Mouse (Mus musculus) kidney, embryonic 15.5 days (tissue): Measurements from ENCODE around the gene Ephb1. TPM values are rescaled to one million over a fixed set of nuclear protein-coding genes. Genes with fewer than 3 reads are reported as not detected.

Experiments used
- ATAC-seq: fragments of 200-750 bp; cut with Nextera tagmentation; replicated peaks from 2 replicates; pipeline ENCODE4 v1.8.0; 2017; ENCODE audit warnings: moderate TSS enrichment; ENCODE audit not compliant: low FRiP score
- H3K27ac ChIP-seq: fragments of 300-500 bp; sonication (generic); 2 replicates; pipeline ENCODE4 v1.5.1; 2015; ENCODE audit warnings: mild to moderate bottlenecking, inconsistent platforms
- H3K27me3 ChIP-seq: fragments of 300-500 bp; sonication (generic); 2 replicates; pipeline ENCODE4 v1.6.1; 2015; ENCODE audit warnings: inconsistent platforms
- H3K36me3 ChIP-seq: fragments of 300-500 bp; sonication (generic); 2 replicates; pipeline ENCODE4 v1.6.1; 2015; ENCODE audit warnings: inconsistent platforms
- H3K4me1 ChIP-seq: fragments of 300-500 bp; sonication (generic); 2 replicates; pipeline ENCODE4 v1.6.1; 2015; ENCODE audit warnings: inconsistent platforms
- H3K4me2 ChIP-seq: fragments of 300-500 bp; sonication (generic); 2 replicates; pipeline ENCODE4 v1.6.1; 2015; ENCODE audit warnings: moderate library complexity, mild to moderate bottlenecking, inconsistent platforms
- H3K4me3 ChIP-seq: fragments of 300-500 bp; sonication (generic); replicated peaks from 2 replicates; pipeline ENCODE4 v1.5.1; 2015; ENCODE audit warnings: mild to moderate bottlenecking, inconsistent platforms
- H3K9ac ChIP-seq: fragments of 300-500 bp; sonication (generic); 2 replicates; pipeline ENCODE4 v1.6.1; 2015; ENCODE audit warnings: mild to moderate bottlenecking, inconsistent platforms
- H3K9me3 ChIP-seq: fragments of 300-500 bp; sonication (generic); replicated peaks from 2 replicates; pipeline ENCODE4 v1.6.1; 2016; ENCODE audit warnings: inconsistent platforms
- WGBS: fragments of 180-500 bp; shearing (Covaris S2); methylation state at CpG from one replicate; pipeline ENCODE4 v1.1.7; 2015; ENCODE audit warnings: mixed read lengths; 5-methylcytosine and 5-hydroxymethylcytosine counted together
- polyA plus RNA-seq: library from polyadenylated mRNA; unstranded; fragments of >200 nt; fragmentation: Nextera tagmentation; extraction: Ambion mirVana; gene quantifications from 2 replicates; pipeline ENCODE4 v1.2.1, GENCODE M21; 2015

The Ephb1 gene
- polyA plus RNA-seq = 4.1 and 4.8 TPM in 2 replicates

- Histone ChIP-seq H3K4me2 (peak within 1 kb of the TSS; percentile 97), H3K27me3 (peaks cover 89% of the 10 kb centered on the region)
- peak; percentile 93 for ATAC-seq
These were observed at the start of gene Ephb1 for GRCm38 (mm10) chr9:102354561-102354973. Gene Ephb1, minus strand, starts transcription at chr9:102354693.

GRCm38 (mm10) chr9:102403086-102404021 is 48.9 kb upstream of the Ephb1 start:
- Histone ChIP-seq H3K27ac (no peak overlapping the region), H3K9ac (no peak overlapping the region), H3K4me1 (0 out of 2 replicates have a peak, but pooled peaks cover 5% of the 10 kb centered on the region), H3K4me2 (0 out of 2 replicates have a peak overlapping the region, but pooled peaks have one; percentile 19), H3K4me3 (no peak overlapping the region), H3K9me3 (no peaks in the 10 kb centered on the region), H3K27me3 (0 out of 2 replicates have a peak, but pooled peaks cover 2% of the 10 kb centered on the region), H3K36me3 (no peaks in the 10 kb centered on the region)
- no peak for ATAC-seq
- WGBS = 28% methylated on average over 18 of the region's 18 CpGs

More at GRCm38 (mm10) chr9:102354561-102354973, at the start of gene Ephb1:
- Histone ChIP-seq H3K9ac (peak within 1 kb of the TSS; percentile 47), H3K36me3 (no peaks in the 10 kb centered on the region), H3K4me1 (peaks cover 28% of the 10 kb centered on the region), H3K9me3 (no peaks in the 10 kb centered on the region), H3K27ac (no peak within 1 kb of the TSS), H3K4me3 (peak within 1 kb of the TSS; percentile 59)
- under 1% methylated on average over 22 of the region's 22 CpGs for WGBS

- H3K9ac ChIP-seq = no peak overlapping the region
- no peak overlapping the region for H3K4me3 ChIP-seq
- H3K4me1 ChIP-seq = 0 out of 2 replicates have a peak, but pooled peaks cover 5% of the 10 kb centered on the region
- H3K27ac ChIP-seq = no peak overlapping the region
- no peak for ATAC-seq
- 0 out of 2 replicates have a peak, but pooled peaks cover 2% of the 10 kb centered on the region for H3K27me3 ChIP-seq
- no peaks in the 10 kb centered on the region for H3K9me3 ChIP-seq
- H3K36me3 ChIP-seq = no peaks in the 10 kb centered on the region
- H3K4me2 ChIP-seq = no peak overlapping the region
- 39% methylated on average over 3 of the region's 3 CpGs for WGBS
These were observed 48.2 kb upstream of the Ephb1 start for GRCm38 (mm10) chr9:102402671-102403070.

- H3K4me3 ChIP-seq = no peak overlapping the region
- no peaks in the 10 kb centered on the region for H3K36me3 ChIP-seq
- H3K4me1 ChIP-seq = no peaks in the 10 kb centered on the region
- H3K9me3 ChIP-seq = no peaks in the 10 kb centered on the region
- 52% methylated on average over 8 of the region's 8 CpGs for WGBS
- H3K27ac ChIP-seq = no peak overlapping the region
- no peak for ATAC-seq
- no peaks in the 10 kb centered on the region; the same call in 1 of the 2 replicates for H3K27me3 ChIP-seq
- H3K4me2 ChIP-seq = no peak overlapping the region
- no peak overlapping the region for H3K9ac ChIP-seq
These were observed 33.8 kb upstream of the Ephb1 start for GRCm38 (mm10) chr9:102388266-102388665.

- Histone ChIP-seq H3K27me3 (no peaks in the 10 kb centered on the region; the same call in 1 of the 2 replicates), H3K27ac (no peak overlapping the region), H3K36me3 (no peaks in the 10 kb centered on the region), H3K9me3 (no peaks in the 10 kb centered on the region), H3K4me3 (no peak overlapping the region), H3K4me2 (no peak overlapping the region), H3K9ac (no peak overlapping the region), H3K4me1 (no peaks in the 10 kb centered on the region)
- WGBS = 87% methylated on average over 9 of the region's 9 CpGs
- no peak for ATAC-seq
These were observed 32.3 kb upstream of the Ephb1 start for GRCm38 (mm10) chr9:102386816-102387215.

GRCm38 (mm10) chr9:102380235-102380634 is 25.7 kb upstream of the Ephb1 start:
- Histone ChIP-seq H3K27ac (no peak overlapping the region), H3K9me3 (no peaks in the 10 kb centered on the region), H3K4me1 (no peaks in the 10 kb centered on the region), H3K9ac (no peak overlapping the region), H3K4me2 (no peak overlapping the region), H3K27me3 (no peaks in the 10 kb centered on the region), H3K36me3 (no peaks in the 10 kb centered on the region), H3K4me3 (no peak overlapping the region)
- no peak for ATAC-seq
- 90% methylated on average over 2 of the region's 2 CpGs for WGBS

- Histone ChIP-seq H3K9me3 (no peaks in the 10 kb centered on the region), H3K27ac (no peak overlapping the region), H3K9ac (no peak overlapping the region), H3K4me1 (no peaks in the 10 kb centered on the region), H3K4me2 (no peak overlapping the region), H3K27me3 (no peaks in the 10 kb centered on the region), H3K4me3 (no peak overlapping the region), H3K36me3 (no peaks in the 10 kb centered on the region)
- WGBS = 90% methylated on average over 5 of the region's 5 CpGs
- ATAC-seq = no peak
These were observed 20.2 kb upstream of the Ephb1 start for GRCm38 (mm10) chr9:102374661-102375060.

GRCm38 (mm10) chr9:102373886-102374285 is 19.4 kb upstream of the Ephb1 start:
- H3K4me1 ChIP-seq = no peaks in the 10 kb centered on the region

GRCm38 (mm10) chr9:102371936-102372335 is 17.4 kb upstream of the Ephb1 start:
- Histone ChIP-seq H3K9ac (no peak overlapping the region), H3K4me3 (no peak overlapping the region), H3K27ac (no peak overlapping the region), H3K27me3 (no peaks in the 10 kb centered on the region), H3K36me3 (no peaks in the 10 kb centered on the region), H3K4me1 (no peaks in the 10 kb centered on the region), H3K4me2 (no peak overlapping the region), H3K9me3 (no peaks in the 10 kb centered on the region)
- 89% methylated on average over 3 of the region's 3 CpGs for WGBS
- ATAC-seq = no peak

More at GRCm38 (mm10) chr9:102373886-102374285, 19.4 kb upstream of the Ephb1 start:
- no peak overlapping the region for H3K9ac ChIP-seq
- 71% methylated on average over 5 of the region's 5 CpGs for WGBS
- H3K4me2 ChIP-seq = no peak overlapping the region
- H3K27ac ChIP-seq = no peak overlapping the region
- no peak overlapping the region for H3K4me3 ChIP-seq
- ATAC-seq = no peak
- no peaks in the 10 kb centered on the region for H3K9me3 ChIP-seq
- H3K36me3 ChIP-seq = no peaks in the 10 kb centered on the region
- no peaks in the 10 kb centered on the region for H3K27me3 ChIP-seq

- H3K4me1 ChIP-seq = no peaks in the 10 kb centered on the region
- ATAC-seq = no peak
- no peak overlapping the region for H3K9ac ChIP-seq
- no peaks in the 10 kb centered on the region for H3K27me3 ChIP-seq
- WGBS = 63% methylated on average over 14 of the region's 14 CpGs
- H3K27ac ChIP-seq = no peak overlapping the region
- H3K9me3 ChIP-seq = no peaks in the 10 kb centered on the region
- no peak overlapping the region for H3K4me2 ChIP-seq
- no peak overlapping the region for H3K4me3 ChIP-seq
- H3K36me3 ChIP-seq = no peaks in the 10 kb centered on the region
These were observed 16.7 kb upstream of the Ephb1 start for GRCm38 (mm10) chr9:102371036-102371770.

GRCm38 (mm10) chr9:102370141-102370540 is 15.6 kb upstream of the Ephb1 start:
- WGBS = 72% methylated on average over 8 of the region's 8 CpGs
- H3K36me3 ChIP-seq = no peaks in the 10 kb centered on the region
- H3K4me3 ChIP-seq = no peak overlapping the region
- H3K27ac ChIP-seq = no peak overlapping the region
- no peak for ATAC-seq
- no peak overlapping the region for H3K4me2 ChIP-seq
- no peaks in the 10 kb centered on the region for H3K9me3 ChIP-seq
- no peaks in the 10 kb centered on the region for H3K27me3 ChIP-seq
- H3K9ac ChIP-seq = no peak overlapping the region
- H3K4me1 ChIP-seq = no peaks in the 10 kb centered on the region

- no peak overlapping the region for H3K4me2 ChIP-seq
- no peak overlapping the region for H3K4me3 ChIP-seq
- 75% methylated on average over 3 of the region's 3 CpGs for WGBS
- no peak for ATAC-seq
- no peaks in the 10 kb centered on the region for H3K4me1 ChIP-seq
- H3K27ac ChIP-seq = no peak overlapping the region
- no peak overlapping the region for H3K9ac ChIP-seq
- no peaks in the 10 kb centered on the region for H3K9me3 ChIP-seq
- no peaks in the 10 kb centered on the region for H3K27me3 ChIP-seq
- H3K36me3 ChIP-seq = no peaks in the 10 kb centered on the region
These were observed 14.6 kb upstream of the Ephb1 start for GRCm38 (mm10) chr9:102369141-102369540.
